Mouse (Mus musculus): ENCODE results near the gene 4930544D05Rik.

- TF ChIP-seq POLR2A (IDR thresholded peaks at IDR 0.05; ENCODE audit: insufficient read length, low read depth) (peak; percentile 19), MAX (IDR thresholded peaks at IDR 0.05; ENCODE audit: low read depth) (no peak), TCF3 (IDR thresholded peaks at IDR 0.05; ENCODE audit: insufficient read length, low read depth) (no peak), SRF (IDR thresholded peaks at IDR 0.05; ENCODE audit: control insufficient read depth, insufficient read length, low read depth) (no peak), MYOG (IDR thresholded peaks at IDR 0.05; ENCODE audit: control insufficient read depth in 1 of 3, insufficient read depth in 1 of 3, insufficient read length in 2 of 3, low read depth in 2 of 3) (no peak), TCF12 (IDR thresholded peaks at IDR 0.05; ENCODE audit: insufficient read depth, poor library complexity, severe bottlenecking) (no peak), CEBPB (IDR thresholded peaks at IDR 0.05; ENCODE audit: insufficient read depth, poor library complexity, severe bottlenecking) (no peak), REST (IDR thresholded peaks at IDR 0.05; ENCODE audit: insufficient read depth, insufficient read length) (no peak), USF1 (IDR thresholded peaks at IDR 0.05; ENCODE audit: low read depth) (no peak), MYOD1 (IDR thresholded peaks at IDR 0.05; ENCODE audit: control insufficient read depth in 1 of 3, insufficient read length in 2 of 3, low read depth in 2 of 3) (no peak)
Measured at GRCm38 (mm10) chr11:70653345-70654197, 37.9 kb downstream of the 4930544D05Rik start.

Data from myocyte (in vitro differentiated cells).